8 mouse cellular contexts compared by ENCODE assay signal in the genomic region with DNA sequence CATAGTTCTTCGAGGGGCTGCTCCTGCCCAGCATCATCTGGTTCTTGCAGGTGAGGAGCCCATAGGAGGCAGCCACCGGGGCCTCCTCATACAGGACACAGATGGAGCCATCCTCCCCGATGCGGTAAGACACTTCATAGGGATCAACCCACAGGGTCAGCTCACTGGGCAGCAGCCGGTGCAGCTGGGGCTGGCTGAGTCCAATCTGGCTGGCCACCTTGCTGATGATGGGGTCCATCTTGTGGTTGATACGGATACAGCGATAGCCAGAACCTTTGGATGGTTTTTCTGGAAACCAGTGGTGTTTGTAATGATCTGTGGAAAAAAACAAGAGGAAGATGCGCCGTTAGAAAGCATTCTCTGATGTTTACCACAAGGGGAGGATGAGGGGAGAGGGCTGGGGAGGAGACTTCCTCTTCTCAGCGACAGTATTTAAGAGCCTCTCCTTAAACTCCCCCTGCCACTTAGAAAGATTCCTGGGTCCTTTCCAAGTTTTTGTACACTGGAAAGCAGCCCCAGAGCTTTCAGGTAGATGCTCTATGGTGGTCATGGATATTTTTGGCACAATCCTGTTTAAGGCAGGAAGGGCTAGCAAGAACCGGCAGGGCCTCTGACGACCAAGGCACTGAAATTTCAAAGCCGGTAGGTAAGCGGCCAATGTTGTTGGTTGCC. TPM values are rescaled to one million over a fixed set of nuclear protein-coding genes. Genes with fewer than 3 reads are reported as not detected.
DNase-seq lines count a peak whose midpoint lies in the region; ATAC-seq lines count a peak whose summit lies in the region.

No protein-coding gene starts in this region.

- H3K27ac ChIP-seq in heart, embryonic 16.5 days (ENCODE audit: low read length) = peak overlapping the region; percentile 90
- 0 out of 2 replicates have a peak overlapping the region, but pooled peaks have one; percentile 23 for H3K27ac ChIP-seq in limb, embryonic 12.5 days
- H3K27ac ChIP-seq in midbrain, embryonic 15.5 days = peak overlapping the region; percentile 82

- H3K4me3 ChIP-seq in heart, embryonic 16.5 days (ENCODE audit: low read length) = peak overlapping the region; percentile 90
- H3K4me3 ChIP-seq in limb, embryonic 12.5 days (replicated peaks) = peak overlapping the region; percentile 63
- H3K4me3 ChIP-seq in midbrain, embryonic 15.5 days = peak overlapping the region; percentile 52

- no peaks in the 10 kb centered on the region for H3K27me3 ChIP-seq in heart, embryonic 16.5 days (ENCODE audit: control insufficient read depth, insufficient read depth, low read length)
- no peaks in the 10 kb centered on the region for H3K27me3 ChIP-seq in limb, embryonic 12.5 days
- no peaks in the 10 kb centered on the region for H3K27me3 ChIP-seq in midbrain, embryonic 15.5 days (replicated peaks)

- H3K4me2 ChIP-seq in heart, embryonic 16.5 days (ENCODE audit: low read depth, low read length) = peak overlapping the region; percentile 91
- peak overlapping the region; percentile 77 for H3K4me2 ChIP-seq in limb, embryonic 12.5 days
- peak overlapping the region; percentile 71 for H3K4me2 ChIP-seq in midbrain, embryonic 15.5 days

- 20% methylated on average over 14 of the region's 14 CpGs for WGBS in heart, embryonic 16.5 days
- 56% methylated on average over 14 of the region's 14 CpGs for WGBS in limb, embryonic 12.5 days
- 16% methylated on average over 14 of the region's 14 CpGs for WGBS in midbrain, embryonic 15.5 days

- peak; percentile 61 to 73 for DNase-seq in spleen, postnatal 36 days (ENCODE audit: low spot score in 2 of 2)
- DNase-seq in spleen, postnatal 14 days (ENCODE audit: low spot score in 2 of 2) = no peak
- DNase-seq in cerebellum, postnatal 25 days = peak; percentile 64 to 73
- no peak for DNase-seq in frontal cortex, postnatal 25 days (ENCODE audit: low spot score in 2 of 2)
- no peak for DNase-seq in frontal cortex, adult 2 months (ENCODE audit: extremely low spot score in 1 of 2, low spot score in 1 of 2)

- peaks cover 50% of the 10 kb centered on the region for H3K4me1 ChIP-seq in heart, embryonic 16.5 days (ENCODE audit: control insufficient read depth, insufficient read depth, low read length)
- peaks cover 44% of the 10 kb centered on the region for H3K4me1 ChIP-seq in limb, embryonic 12.5 days (replicated peaks)
- peaks cover 37% of the 10 kb centered on the region for H3K4me1 ChIP-seq in midbrain, embryonic 15.5 days

- peaks cover 16% of the 10 kb centered on the region for H3K36me3 ChIP-seq in heart, embryonic 16.5 days (ENCODE audit: control insufficient read depth, insufficient read depth)
- H3K36me3 ChIP-seq in limb, embryonic 12.5 days = peaks cover 28% of the 10 kb centered on the region
- H3K36me3 ChIP-seq in midbrain, embryonic 15.5 days (replicated peaks) = no peaks in the 10 kb centered on the region

- ATAC-seq in heart, embryonic 16.5 days (replicated peaks; ENCODE audit: extremely low read depth, insufficient read depth, low FRiP score) = no peak
- no peak for ATAC-seq in limb, embryonic 12.5 days (ENCODE audit: insufficient number of reproducible peaks, insufficient read depth, low FRiP score, low TSS enrichment, low read depth)
- ATAC-seq in midbrain, embryonic 15.5 days (replicated peaks) = 0 out of 2 replicates have a peak, but pooled peaks have one; percentile 13

- H3K9ac ChIP-seq in heart, embryonic 16.5 days (ENCODE audit: low read length) = peak overlapping the region; percentile 97
- H3K9ac ChIP-seq in limb, embryonic 12.5 days (replicated peaks) = peak overlapping the region; percentile 66
- peak overlapping the region; percentile 53 for H3K9ac ChIP-seq in midbrain, embryonic 15.5 days

- H3K9me3 ChIP-seq in heart, embryonic 16.5 days (replicated peaks; ENCODE audit: control insufficient read depth, low read length) = no peaks in the 10 kb centered on the region
- H3K9me3 ChIP-seq in limb, embryonic 12.5 days = no peaks in the 10 kb centered on the region
- no peaks in the 10 kb centered on the region for H3K9me3 ChIP-seq in midbrain, embryonic 15.5 days

RNA-seq across cellular contexts. Expression of a gene that starts 1.4 kb away (rescaled TPM):
- polyA plus RNA-seq in heart, embryonic 16.5 days (2015; fragmentation: Nextera tagmentation; extraction: Ambion mirVana) = 49.5 and 50.9 TPM in 2 replicates
- polyA plus RNA-seq in limb, embryonic 12.5 days (2016; fragmentation: Nextera tagmentation; extraction: Ambion mirVana) = 26.7 and 28.1 TPM in 2 replicates
- polyA plus RNA-seq in midbrain, embryonic 15.5 days (2015; fragmentation: Nextera tagmentation; extraction: Ambion mirVana) = 37.2 and 42.2 TPM in 2 replicates
- polyA plus RNA-seq in frontal cortex, adult 2 months (2012; rRNA removed) = 18.8 and 32.5 TPM in 2 replicates

RNA-seq across cellular contexts. Expression of a gene that starts 33.5 kb away (rescaled TPM):
- 0.31 and 0.46 TPM in 2 replicates for polyA plus RNA-seq in heart, embryonic 16.5 days (2015; fragmentation: Nextera tagmentation; extraction: Ambion mirVana)
- not detected in 2 replicates for polyA plus RNA-seq in limb, embryonic 12.5 days (2016; fragmentation: Nextera tagmentation; extraction: Ambion mirVana)
- polyA plus RNA-seq in midbrain, embryonic 15.5 days (2015; fragmentation: Nextera tagmentation; extraction: Ambion mirVana) = 0.09 and 0.10 TPM in 2 replicates
- polyA plus RNA-seq in frontal cortex, adult 2 months (2012; rRNA removed) = 0.22 and 0.23 TPM in 2 replicates

RNA-seq across cellular contexts. Expression of a gene that starts 40.5 kb away (rescaled TPM):
- polyA plus RNA-seq in heart, embryonic 16.5 days (2015; fragmentation: Nextera tagmentation; extraction: Ambion mirVana) = 23.6 and 29.5 TPM in 2 replicates
- 12.6 and 14.8 TPM in 2 replicates for polyA plus RNA-seq in limb, embryonic 12.5 days (2016; fragmentation: Nextera tagmentation; extraction: Ambion mirVana)
- 15.2 and 21.1 TPM in 2 replicates for polyA plus RNA-seq in midbrain, embryonic 15.5 days (2015; fragmentation: Nextera tagmentation; extraction: Ambion mirVana)
- 9.1 and 16.2 TPM in 2 replicates for polyA plus RNA-seq in frontal cortex, adult 2 months (2012; rRNA removed)

Comparison
In these comparisons a context has a peak if more than half of its experiments do, and no peak if none do; other contexts are left out.
1. DNase-seq: peak in spleen, postnatal 36 days (2 of 2) and cerebellum, postnatal 25 days (2 of 2); none in spleen, postnatal 14 days (0 of 2), frontal cortex, postnatal 25 days (0 of 2) and frontal cortex, adult 2 months (0 of 2).
2. H3K27ac ChIP-seq: peak in every context shown above with its lines; median percentile 90 in heart, embryonic 16.5 days; 82 in midbrain, embryonic 15.5 days; 23 in limb, embryonic 12.5 days.
3. Peak in every context shown above with its lines, with median percentiles within 50 percentile points of each other: H3K4me2 ChIP-seq, H3K4me3 ChIP-seq and H3K9ac ChIP-seq.